Mouse (Mus musculus): ENCODE data around the gene Tmem151b.

- TF ChIP-seq POLR2A (IDR thresholded peaks at IDR 0.05; ENCODE audit: extremely low read depth, insufficient read depth, low read length) = no peak
- no peak for TF ChIP-seq CTCF (IDR thresholded peaks at IDR 0.05; ENCODE audit: low read depth, low read length)
These were observed 22.9 kb upstream of the Tmem151b start for GRCm38 (mm10) chr17:45572103-45573086.

All from liver, adult 2 months (tissue).